Mouse (Mus musculus) MEL (cell line): ENCODE measurements around the gene Fbxo45. TPM values are rescaled to one million over a fixed set of nuclear protein-coding genes. Genes with fewer than 3 reads are reported as not detected.

Experiments used
- DNase-seq: peaks from one replicate; pipeline ENCODE4 v3.0.0; 2011; ENCODE audit warnings: low read depth, low spot score
- H3K27ac ChIP-seq: 2 replicates; pipeline ENCODE4 v1.5.1; 2012; ENCODE audit warnings: low read depth, mild to moderate bottlenecking, control low read depth, low read length, moderate library complexity; ENCODE audit not compliant: control insufficient read depth
- H3K27me3 ChIP-seq, 2 experiments: fragments of 150-350 bp in 1 of 2; sonication (generic) in 1 of 2; 2 replicates each; pipeline ENCODE4 v1.6.1; 2012; ENCODE audit warnings: low read length in 2 of 2, mild to moderate bottlenecking in 2 of 2, improper control_type of control experiment in 1 of 2, moderate library complexity in 1 of 2; ENCODE audit not compliant: insufficient read depth in 2 of 2, control insufficient read depth in 1 of 2
- H3K36me3 ChIP-seq, 2 experiments: 2 replicates each; pipeline ENCODE4 v1.6.1; 2012 to 2014; ENCODE audit warnings: low read length in 2 of 2, improper control_type of control experiment in 1 of 2, inconsistent platforms in 1 of 2, mild to moderate bottlenecking in 1 of 2; ENCODE audit not compliant: insufficient read depth in 2 of 2, control insufficient read depth in 1 of 2
- H3K4me1 ChIP-seq, 2 experiments: fragments of 150-350 bp in 1 of 2; sonication (generic) in 1 of 2; 2 replicates each; pipeline ENCODE4 v1.6.1; 2012; ENCODE audit warnings: low read length in 2 of 2, improper control_type of control experiment in 1 of 2, mild to moderate bottlenecking in 1 of 2; ENCODE audit not compliant: insufficient read depth in 2 of 2, control insufficient read depth in 1 of 2
- H3K4me3 ChIP-seq, 2 experiments: fragments of 150-350 bp in 1 of 2; sonication (generic) in 1 of 2; 2 replicates each; pipeline ENCODE4 v1.5.1; 2012; ENCODE audit warnings: low read depth in 2 of 2, low read length in 2 of 2, mild to moderate bottlenecking in 2 of 2, moderate library complexity in 2 of 2, control low read depth in 1 of 2, improper control_type of control experiment in 1 of 2; ENCODE audit not compliant: control insufficient read depth in 1 of 2, insufficient read depth in 1 of 2
- H3K79me2 ChIP-seq: 2 replicates; pipeline ENCODE4 v1.6.1; 2012; ENCODE audit warnings: mild to moderate bottlenecking, low read length, moderate library complexity; ENCODE audit not compliant: control insufficient read depth, poor library complexity, insufficient read depth
- H3K9ac ChIP-seq: 2 replicates; pipeline ENCODE4 v1.6.1; 2012; ENCODE audit warnings: low read depth, mild to moderate bottlenecking, control low read depth, low read length, moderate library complexity; ENCODE audit not compliant: control insufficient read depth, poor library complexity, severe bottlenecking
- H3K9me3 ChIP-seq: fragments of 150-350 bp; sonication (generic); replicated peaks from 2 replicates; pipeline ENCODE4 v1.6.1; 2012; ENCODE audit warnings: mild to moderate bottlenecking, low read length, improper control_type of control experiment, moderate library complexity; ENCODE audit not compliant: insufficient read depth
- BHLHE40 ChIP-seq: IDR thresholded peaks from 2 replicates; pipeline ENCODE4 v1.6.1; 2012; ENCODE audit warnings: low read depth, mild to moderate bottlenecking, inconsistent platforms, low read length, improper control_type of control experiment, borderline replicate concordance
- CHD1 ChIP-seq: IDR thresholded peaks from 2 replicates; pipeline ENCODE4 v1.6.1; 2012; ENCODE audit warnings: low read depth, mild to moderate bottlenecking, inconsistent platforms, low read length, improper control_type of control experiment
- ETS1 ChIP-seq: IDR thresholded peaks from 2 replicates; pipeline ENCODE4 v1.6.1; 2012; ENCODE audit warnings: low read depth, mild to moderate bottlenecking, inconsistent platforms, low read length, improper control_type of control experiment, moderate library complexity
- KAT2A ChIP-seq: conservative IDR thresholded peaks from 2 replicates; pipeline ENCODE4 v1.6.1; 2012; ENCODE audit warnings: low read depth, low read length, improper control_type of control experiment, inconsistent platforms
- MAFK ChIP-seq: IDR thresholded peaks from 2 replicates; pipeline ENCODE4 v1.6.1; 2011; ENCODE audit warnings: low read depth, mild to moderate bottlenecking, low read length, improper control_type of control experiment, borderline replicate concordance
- MAZ ChIP-seq: IDR thresholded peaks from 2 replicates; pipeline ENCODE4 v1.6.1; 2012; ENCODE audit warnings: low read depth, mild to moderate bottlenecking, inconsistent platforms, low read length, improper control_type of control experiment
- MYB ChIP-seq: IDR thresholded peaks from 2 replicates; pipeline ENCODE4 v1.6.1; 2011; ENCODE audit warnings: mild to moderate bottlenecking, low read depth, low read length, improper control_type of control experiment
- NRF1 ChIP-seq: IDR thresholded peaks from 2 replicates; pipeline ENCODE4 v1.6.1; 2014; ENCODE audit warnings: low read depth, mild to moderate bottlenecking, inconsistent platforms, low read length, improper control_type of control experiment, moderate library complexity; ENCODE audit not compliant: poor library complexity, insufficient read depth, severe bottlenecking
- POLR2A ChIP-seq, 2 experiments: IDR thresholded peaks; 2 replicates each; pipeline ENCODE4 v1.6.1; 2011 to 2012; ENCODE audit warnings: low read length in 2 of 2, mild to moderate bottlenecking in 2 of 2, control low read depth in 1 of 2, improper control_type of control experiment in 1 of 2, low read depth in 1 of 2, moderate library complexity in 1 of 2; ENCODE audit not compliant: control insufficient read depth in 1 of 2, insufficient read depth in 1 of 2, poor library complexity in 1 of 2
- POLR2AphosphoS2 ChIP-seq: IDR thresholded peaks from 2 replicates; pipeline ENCODE4 v1.6.1; 2011; ENCODE audit warnings: low read length, improper control_type of control experiment
- RAD21 ChIP-seq: IDR thresholded peaks from 2 replicates; pipeline ENCODE4 v1.6.1; 2011; ENCODE audit warnings: mild to moderate bottlenecking, low read depth, low read length, improper control_type of control experiment
- SMC3 ChIP-seq: IDR thresholded peaks from 2 replicates; pipeline ENCODE4 v1.6.1; 2011; ENCODE audit warnings: low read depth, low read length, improper control_type of control experiment
- TCF12 ChIP-seq: IDR thresholded peaks from 2 replicates; pipeline ENCODE4 v1.6.1; 2014; ENCODE audit warnings: low read depth, mild to moderate bottlenecking, inconsistent platforms, low read length, improper control_type of control experiment, moderate library complexity
- USF1 ChIP-seq: IDR thresholded peaks from 2 replicates; pipeline ENCODE4 v1.6.1; 2014; ENCODE audit warnings: low read depth, mild to moderate bottlenecking, inconsistent platforms, low read length, improper control_type of control experiment, moderate library complexity
- USF2 ChIP-seq, 2 experiments: IDR thresholded peaks; 2 replicates each; pipeline ENCODE4 v1.6.1; 2011 to 2012; ENCODE audit warnings: improper control_type of control experiment in 2 of 2, low read length in 2 of 2, borderline replicate concordance in 1 of 2, inconsistent platforms in 1 of 2, low read depth in 1 of 2, mild to moderate bottlenecking in 1 of 2; ENCODE audit not compliant: insufficient read depth in 1 of 2
- ZC3H11A ChIP-seq: IDR thresholded peaks from 2 replicates; pipeline ENCODE4 v1.6.1; 2012; ENCODE audit warnings: low read depth, mild to moderate bottlenecking, inconsistent platforms, low read length, improper control_type of control experiment
- ZMIZ1 ChIP-seq: IDR thresholded peaks from 2 replicates; pipeline ENCODE4 v1.6.1; 2012; ENCODE audit warnings: low read depth, mild to moderate bottlenecking, inconsistent platforms, low read length, improper control_type of control experiment, moderate library complexity
- ZNF384 ChIP-seq: IDR thresholded peaks from 2 replicates; pipeline ENCODE4 v1.6.1; 2012; ENCODE audit warnings: low read depth, mild to moderate bottlenecking, inconsistent platforms, low read length, improper control_type of control experiment
- polyA plus RNA-seq, 2 experiments: library from polyadenylated mRNA; stranded (reverse) in 1 of 2; unstranded in 1 of 2; fragments of >175 nt in 1 of 2; fragments of >200 nt in 1 of 2; gene quantifications; 2 replicates each; pipeline versions ENCODE4 v1.2.1 to v1.2.4; 2012; ENCODE audit warnings: low replicate concordance in 2 of 2, low read depth in 1 of 2; ENCODE audit not compliant: insufficient read length in 2 of 2, insufficient read depth in 1 of 2, missing spikeins in 1 of 2
- total RNA-seq: library from RNA; depleted of rRNA; stranded (reverse); fragments of 300-350 nt; gene quantifications from 2 replicates; pipeline ENCODE4 v1.2.3, GENCODE M21; 2012; rRNA removed

The Fbxo45 gene
- total and polyA plus RNA-seq, 3 experiments, result 15.4 to 19.3 TPM; not detected in 1

DNA sequence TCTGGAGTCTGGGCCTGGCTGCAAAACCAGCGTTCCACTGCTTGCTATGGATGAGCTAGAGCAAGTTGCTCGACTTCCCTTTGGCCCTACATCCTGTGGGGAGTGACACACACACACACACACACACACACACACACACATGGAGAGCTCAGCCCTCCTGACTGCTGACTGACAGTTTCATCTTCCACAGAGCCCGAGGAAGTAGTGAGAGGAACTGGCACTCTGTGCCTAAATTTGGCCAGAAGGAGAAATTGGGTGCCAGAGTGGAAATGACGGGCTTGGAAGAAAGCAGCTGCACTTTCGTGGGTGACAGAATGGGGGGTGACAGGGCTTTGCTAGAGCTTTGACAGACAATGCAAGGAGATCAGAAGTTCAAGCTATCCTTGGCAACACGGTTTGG, 57.8 kb downstream of the Fbxo45 start:
- Histone ChIP-seq H3K27me3 (no peaks in the 10 kb centered on the region; a peak in 3 of 4 replicates), H3K4me1 (no peaks in the 10 kb centered on the region), H3K27ac (no peak overlapping the region), H3K9ac (no peak overlapping the region), H3K4me3 (no peak overlapping the region), H3K9me3 (no peaks in the 10 kb centered on the region), H3K79me2 (no peaks in the 10 kb centered on the region), H3K36me3 (no peaks in the 10 kb centered on the region)
- DNase-seq, result no peak
- no peak for TF ChIP-seq USF1
- TF ChIP-seq ZMIZ1, result no peak
- no peak for TF ChIP-seq RAD21
- no peak for TF ChIP-seq MAZ
- TF ChIP-seq POLR2AphosphoS2, result no peak

DNA sequence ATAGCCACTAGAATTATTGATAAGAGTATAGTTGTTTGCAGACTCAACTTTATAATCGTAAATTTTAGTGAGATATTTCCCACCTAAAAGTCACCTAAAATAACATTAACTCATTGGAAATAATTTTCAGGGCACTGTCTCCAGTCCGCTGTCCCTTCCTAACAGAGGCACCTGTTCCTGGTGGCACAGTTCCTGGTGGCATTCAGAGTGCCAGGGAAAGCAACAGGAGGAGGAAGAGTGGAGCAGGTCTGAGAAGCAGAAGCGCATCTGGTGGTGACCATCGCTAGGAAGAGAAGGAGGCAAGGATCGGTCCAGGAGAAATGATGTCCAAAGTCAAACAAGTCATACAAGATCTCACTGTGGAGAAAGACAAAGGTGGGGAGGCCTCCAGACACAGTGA, 60.9 kb downstream of the Fbxo45 start:
- Histone ChIP-seq H3K27ac (no peak overlapping the region), H3K4me1 (no peaks in the 10 kb centered on the region), H3K9me3 (no peaks in the 10 kb centered on the region), H3K27me3 (no peaks in the 10 kb centered on the region), H3K36me3 (no peaks in the 10 kb centered on the region), H3K79me2 (no peaks in the 10 kb centered on the region), H3K9ac (no peak overlapping the region), H3K4me3 (no peak overlapping the region)
- no peak for TF ChIP-seq NRF1
- TF ChIP-seq POLR2A (IDR thresholded peaks at IDR 0.05; ENCODE audit: control insufficient read depth in 1 of 2, insufficient read depth in 1 of 2, low read depth in 1 of 2, low read length in 2 of 2, poor library complexity in 1 of 2), result no peak
- no peak for TF ChIP-seq ZNF384
- TF ChIP-seq BHLHE40, result no peak
- no peak for TF ChIP-seq SMC3
- no peak for TF ChIP-seq CHD1
- TF ChIP-seq MAFK, result no peak
- TF ChIP-seq USF1, result no peak
- no peak for TF ChIP-seq KAT2A
- no peak for TF ChIP-seq ETS1
- TF ChIP-seq MYB, result no peak
- no peak for TF ChIP-seq ZC3H11A
- TF ChIP-seq POLR2AphosphoS2, result no peak
- no peak for TF ChIP-seq TCF12
- no peak for TF ChIP-seq USF2 (IDR thresholded peaks at IDR 0.05; ENCODE audit: borderline replicate concordance in 1 of 2, insufficient read depth in 1 of 2, low read depth in 1 of 2, low read length in 2 of 2)
- no peak for DNase-seq

Other genes with a start within 250 kb of the Fbxo45 start
- gene Senp5, start 243.9 kb downstream of the Fbxo45 start, total RNA-seq, result 9.2 and 10.3 TPM in 2 replicates
- 10 to 100 TPM in 1 of 2 experiments, not detected in 1; 12.5 TPM for gene Senp5, start 243.9 kb downstream of the Fbxo45 start, polyA plus RNA-seq
- 23.0 and 23.4 TPM in 2 replicates for gene Pak2, start 167.8 kb downstream of the Fbxo45 start, total RNA-seq
- gene Pak2, start 167.8 kb downstream of the Fbxo45 start, polyA plus RNA-seq, result 10 to 100 TPM; 34.1 to 67.2 TPM
- 22.3 and 24.0 TPM in 2 replicates for gene Pigx, start 147.4 kb downstream of the Fbxo45 start, total RNA-seq
- gene Pigx, start 147.4 kb downstream of the Fbxo45 start, polyA plus RNA-seq, result 10 to 100 TPM in 1 of 2 experiments, not detected in 1; 29.5 TPM
- gene Cep19, start 147.4 kb downstream of the Fbxo45 start, total RNA-seq, result 7.1 and 7.3 TPM in 2 replicates
- 1 to 10 TPM in 1 of 2 experiments, not detected in 1; 8.7 TPM for gene Cep19, start 147.4 kb downstream of the Fbxo45 start, polyA plus RNA-seq
- 56.1 and 59.8 TPM in 2 replicates for gene Nrros, start 81.6 kb downstream of the Fbxo45 start, total RNA-seq
- gene Nrros, start 81.6 kb downstream of the Fbxo45 start, polyA plus RNA-seq, result 10 to 100 TPM in 1 of 2 experiments, not detected in 1; 55.9 TPM
- not detected in 2 replicates for gene Bex6, start 67.3 kb downstream of the Fbxo45 start, total RNA-seq
- gene Bex6, start 67.3 kb downstream of the Fbxo45 start, polyA plus RNA-seq, result not detected
- gene Wdr53, start 69 bp upstream of the Fbxo45 start, total RNA-seq, result 16.8 and 18.0 TPM in 2 replicates
- 10 to 100 TPM in 1 of 2 experiments, not detected in 1; 20.9 TPM for gene Wdr53, start 69 bp upstream of the Fbxo45 start, polyA plus RNA-seq
- not detected in 2 replicates for gene Smco1, start 24.3 kb upstream of the Fbxo45 start, total RNA-seq
- not detected for gene Smco1, start 24.3 kb upstream of the Fbxo45 start, polyA plus RNA-seq
- 17.6 TPM in 2 replicates for gene Rnf168, start 30.3 kb upstream of the Fbxo45 start, total RNA-seq
- gene Rnf168, start 30.3 kb upstream of the Fbxo45 start, polyA plus RNA-seq, result 10 to 100 TPM; 14.9 to 61.5 TPM
- 8.1 and 8.9 TPM in 2 replicates for gene Ubxn7, start 85.1 kb upstream of the Fbxo45 start, total RNA-seq
- 10 to 100 TPM; 11.0 to 51.2 TPM for gene Ubxn7, start 85.1 kb upstream of the Fbxo45 start, polyA plus RNA-seq
- gene Tm4sf19, start 153.3 kb upstream of the Fbxo45 start, total RNA-seq, result not detected in 2 replicates
- gene Tm4sf19, start 153.3 kb upstream of the Fbxo45 start, polyA plus RNA-seq, result under 1 TPM in 1 of 2 experiments, not detected in 1; 0.06 TPM
- gene Tctex1d2, start 172.5 kb upstream of the Fbxo45 start, total RNA-seq, result 13.0 and 14.7 TPM in 2 replicates
- 100 to 1,000 TPM in 1 of 2 experiments, 10 to 100 TPM in 1; 23.7 to 239 TPM for gene Tctex1d2, start 172.5 kb upstream of the Fbxo45 start, polyA plus RNA-seq
- 32.3 and 36.9 TPM in 2 replicates for gene Pcyt1a, start 183.8 kb upstream of the Fbxo45 start, total RNA-seq
- 10 to 100 TPM in 1 of 2 experiments, not detected in 1; 53.7 TPM for gene Pcyt1a, start 183.8 kb upstream of the Fbxo45 start, polyA plus RNA-seq
- gene Slc51a, start 240.7 kb upstream of the Fbxo45 start, total RNA-seq, result 3.3 and 4.6 TPM in 2 replicates
- 10 to 100 TPM in 1 of 2 experiments, not detected in 1; 14.5 TPM for gene Slc51a, start 240.7 kb upstream of the Fbxo45 start, polyA plus RNA-seq
- gene Zdhhc19, start 249.1 kb upstream of the Fbxo45 start, total RNA-seq, result 0.58 TPM in 1 of 2 replicates, not detected in the other
- 1 to 10 TPM in 1 of 2 experiments, not detected in 1; 1.4 TPM for gene Zdhhc19, start 249.1 kb upstream of the Fbxo45 start, polyA plus RNA-seq